Mouse (Mus musculus) forebrain, embryonic 10.5 days (tissue): Measurements from ENCODE around the gene Rab1a. TPM values are rescaled to one million over a fixed set of nuclear protein-coding genes. Genes with fewer than 3 reads are reported as not detected.

Experiments used
- DNase-seq: peaks from one replicate; pipeline ENCODE4 v3.0.0-alpha.2; 2017; ENCODE audit warnings: low spot score; ENCODE audit errors: extremely low spot score
- H3K27ac ChIP-seq: fragments of 300-500 bp; sonication (generic); 2 replicates; pipeline ENCODE4 v1.5.1; 2016; ENCODE audit warnings: mild to moderate bottlenecking
- H3K27me3 ChIP-seq: fragments of 300-500 bp; sonication (generic); 2 replicates; pipeline ENCODE4 v1.6.1; 2016; ENCODE audit warnings: mild to moderate bottlenecking; ENCODE audit not compliant: poor library complexity, severe bottlenecking
- H3K36me3 ChIP-seq: fragments of 300-500 bp; sonication (generic); replicated peaks from 2 replicates; pipeline ENCODE4 v1.6.1; 2016; ENCODE audit warnings: mild to moderate bottlenecking, moderate library complexity
- H3K4me1 ChIP-seq: fragments of 300-500 bp; sonication (generic); 2 replicates; pipeline ENCODE4 v1.6.1; 2016
- H3K4me3 ChIP-seq: fragments of 300-500 bp; sonication (generic); 2 replicates; pipeline ENCODE4 v1.5.1; 2016; ENCODE audit warnings: mild to moderate bottlenecking, moderate library complexity
- H3K9me3 ChIP-seq: fragments of 300-500 bp; sonication (generic); 2 replicates; pipeline ENCODE4 v1.6.1; 2016; ENCODE audit warnings: mild to moderate bottlenecking, moderate library complexity
- WGBS: fragments of 180-500 bp; shearing (Covaris S2); methylation state at CpG from one replicate; pipeline ENCODE4 v1.1.7; 2016; 5-methylcytosine and 5-hydroxymethylcytosine counted together
- polyA plus RNA-seq: library from polyadenylated mRNA; unstranded; fragments of >200 nt; fragmentation: Nextera tagmentation; extraction: Ambion mirVana; gene quantifications from 2 replicates; pipeline ENCODE4 v1.2.1, GENCODE M21; 2016

Rab1a gene
- polyA plus RNA-seq, 1 experiment from 2014 or later: 200 TPM

DNA sequence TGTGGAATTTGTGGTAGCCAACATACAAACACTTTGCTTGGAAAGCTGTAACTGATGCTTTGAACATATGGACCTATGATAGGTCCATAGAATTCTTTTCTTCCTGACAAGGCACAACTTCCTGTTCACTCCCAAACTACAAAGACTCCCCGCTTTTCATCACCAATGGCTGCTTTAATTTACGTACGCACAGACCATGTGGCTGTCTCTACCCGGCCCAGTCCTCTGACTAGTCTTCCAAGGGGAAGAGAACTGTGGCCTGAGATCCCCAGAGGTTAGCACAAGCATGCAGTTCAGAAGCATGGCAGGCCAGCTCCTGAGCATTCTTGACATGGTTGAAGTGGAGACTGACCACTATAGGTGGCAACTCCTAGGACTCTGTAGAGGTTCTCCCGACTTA is 27.4 kb downstream of the Rab1a start:
- 93% methylated on average over 5 of the region's 5 CpGs for WGBS
- no peak for DNase-seq
- peaks cover 12% of the 10 kb centered on the region for H3K4me1 ChIP-seq
- no peaks in the 10 kb centered on the region for H3K9me3 ChIP-seq
- no peak overlapping the region for H3K4me3 ChIP-seq
- no peaks in the 10 kb centered on the region for H3K27me3 ChIP-seq
- peaks cover 96% of the 10 kb centered on the region for H3K36me3 ChIP-seq
- H3K27ac ChIP-seq: no peak overlapping the region

DNA sequence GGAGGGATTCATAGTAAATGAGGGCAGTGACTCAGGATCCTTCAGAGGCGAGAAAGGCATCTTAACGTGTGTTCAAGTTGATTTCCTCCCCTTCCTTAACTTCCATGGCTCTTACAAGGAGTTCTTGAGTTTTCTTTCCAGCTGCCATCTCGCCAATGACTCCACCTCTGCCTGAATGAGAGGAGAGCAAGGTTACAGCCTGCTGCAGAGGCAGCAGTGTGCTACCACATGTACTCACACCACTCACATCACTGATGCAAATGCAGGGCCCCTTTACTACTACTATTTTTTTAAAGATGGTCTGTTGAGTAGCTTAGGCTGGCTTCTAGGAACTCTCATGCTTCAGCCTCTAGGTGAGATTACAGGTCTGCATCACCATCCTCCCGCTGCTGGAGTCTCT is 28.1 kb downstream of the Rab1a start:
- H3K27me3 ChIP-seq: no peaks in the 10 kb centered on the region
- 84% methylated on average over 4 of the region's 4 CpGs for WGBS
- H3K36me3 ChIP-seq: peaks cover 96% of the 10 kb centered on the region
- no peaks in the 10 kb centered on the region for H3K9me3 ChIP-seq
- H3K4me3 ChIP-seq: no peak overlapping the region
- no peak for DNase-seq
- peaks cover 12% of the 10 kb centered on the region for H3K4me1 ChIP-seq
- no peak overlapping the region for H3K27ac ChIP-seq

DNA sequence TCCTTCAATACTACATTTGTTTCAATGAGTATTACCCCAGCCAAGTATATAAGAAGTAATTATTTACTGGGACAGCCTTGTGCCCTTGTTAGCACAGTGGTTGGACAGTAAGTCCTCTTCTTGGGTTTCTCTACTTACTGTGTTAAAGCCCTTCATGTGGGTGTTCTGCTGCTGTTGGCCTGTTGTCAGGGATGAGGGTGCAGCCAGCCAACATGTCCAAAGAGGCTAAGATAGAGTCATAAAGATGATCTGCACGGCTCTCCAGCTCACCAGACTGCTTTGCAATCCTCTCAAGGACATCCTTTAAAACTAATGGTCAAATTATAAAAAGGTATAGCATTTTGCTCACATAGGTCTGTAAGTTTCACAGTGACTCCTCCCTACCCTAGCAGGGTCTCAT is 29.1 kb downstream of the Rab1a start:
- Histone ChIP-seq H3K36me3 (peaks cover 96% of the 10 kb centered on the region), H3K4me3 (no peak overlapping the region), H3K27ac (no peak overlapping the region), H3K4me1 (peaks cover 12% of the 10 kb centered on the region), H3K9me3 (no peaks in the 10 kb centered on the region), H3K27me3 (no peaks in the 10 kb centered on the region)
- no peak for DNase-seq
- 91% methylated on average over 1 of the region's 1 CpGs for WGBS

DNA sequence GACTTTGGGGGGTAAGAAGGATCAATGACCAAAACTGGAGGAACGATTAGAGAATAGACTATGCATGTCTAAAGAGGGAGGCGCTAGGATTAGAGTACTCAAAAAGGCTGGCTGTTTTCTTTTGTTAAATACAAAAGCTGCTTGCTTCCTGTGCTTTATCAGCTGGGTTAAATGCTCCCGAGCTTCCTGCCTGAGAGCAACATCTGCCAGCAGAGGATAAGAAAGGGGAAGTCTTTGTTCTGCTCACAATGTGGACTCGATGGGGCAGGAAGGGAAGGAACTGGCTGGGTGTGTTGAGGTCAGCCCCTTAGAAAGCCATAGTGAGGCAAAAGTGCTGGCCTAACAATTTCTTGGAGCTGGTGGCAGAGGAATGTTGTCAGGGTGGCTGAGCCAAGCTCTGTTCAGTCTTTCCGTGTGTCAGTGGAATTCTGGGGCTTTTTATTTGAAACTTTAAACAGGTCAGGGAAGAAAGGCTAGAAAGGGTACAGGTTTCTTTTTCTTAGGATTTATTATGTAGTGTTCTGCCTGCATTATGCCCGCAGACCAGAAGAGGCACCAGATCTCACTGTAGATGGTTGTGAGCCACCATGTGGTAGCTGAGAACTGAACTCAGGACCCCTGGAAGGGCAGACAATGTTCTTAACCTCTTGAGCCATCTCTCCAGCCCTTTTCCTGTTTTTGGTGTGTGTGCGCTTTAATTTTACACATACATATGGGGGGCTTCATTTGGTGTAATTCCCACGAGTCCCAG is 30.1 kb downstream of the Rab1a start:
- peaks cover 96% of the 10 kb centered on the region for H3K36me3 ChIP-seq
- peaks cover 12% of the 10 kb centered on the region for H3K4me1 ChIP-seq
- peak overlapping the region; percentile 59 for H3K27ac ChIP-seq
- no peaks in the 10 kb centered on the region for H3K9me3 ChIP-seq
- no peaks in the 10 kb centered on the region for H3K27me3 ChIP-seq
- H3K4me3 ChIP-seq: no peak overlapping the region
- DNase-seq: peak; percentile 43
- 37% methylated on average over 8 of the region's 8 CpGs for WGBS

DNA sequence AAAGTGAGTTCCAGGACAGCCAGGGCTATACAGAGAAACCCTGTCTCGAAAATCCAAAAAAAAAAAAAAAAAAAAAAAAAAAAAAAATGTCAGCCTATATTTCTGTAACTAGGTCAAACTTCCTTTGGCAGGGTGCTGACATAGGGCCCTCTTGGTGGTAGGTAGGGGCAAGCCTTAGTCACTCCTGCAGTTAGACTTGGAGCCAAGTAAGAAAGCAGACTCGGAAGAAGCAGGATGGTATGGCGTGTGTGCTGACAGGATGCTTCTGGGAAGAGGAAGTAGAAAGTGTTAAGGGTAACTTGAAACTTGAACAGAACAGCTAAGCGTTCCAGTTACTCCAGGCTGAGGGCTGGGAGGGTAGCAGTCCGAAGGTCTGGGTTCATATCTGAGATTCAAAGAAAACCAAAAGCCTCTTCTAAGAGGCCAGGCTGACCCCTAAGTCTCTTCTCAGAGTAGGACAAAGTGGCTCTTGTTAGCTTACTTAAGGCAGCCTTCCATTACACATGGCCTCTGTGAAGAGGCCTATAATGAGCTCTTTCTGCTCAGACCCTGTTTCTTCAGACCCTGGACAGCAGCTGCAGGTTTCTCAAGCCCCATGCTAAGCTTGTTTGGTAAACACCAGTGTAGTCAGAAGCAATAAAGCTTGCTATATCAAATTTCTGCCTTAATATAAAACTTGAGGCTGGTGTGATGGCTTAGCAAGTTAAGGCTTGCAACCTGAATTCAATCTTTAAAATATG is 31.0 kb downstream of the Rab1a start:
- WGBS: 77% methylated on average over 5 of the region's 5 CpGs
- Histone ChIP-seq H3K27me3 (no peaks in the 10 kb centered on the region), H3K4me3 (no peak overlapping the region), H3K27ac (no peak overlapping the region), H3K4me1 (peaks cover 12% of the 10 kb centered on the region), H3K36me3 (peaks cover 99% of the 10 kb centered on the region), H3K9me3 (no peaks in the 10 kb centered on the region)
- DNase-seq: no peak

DNA sequence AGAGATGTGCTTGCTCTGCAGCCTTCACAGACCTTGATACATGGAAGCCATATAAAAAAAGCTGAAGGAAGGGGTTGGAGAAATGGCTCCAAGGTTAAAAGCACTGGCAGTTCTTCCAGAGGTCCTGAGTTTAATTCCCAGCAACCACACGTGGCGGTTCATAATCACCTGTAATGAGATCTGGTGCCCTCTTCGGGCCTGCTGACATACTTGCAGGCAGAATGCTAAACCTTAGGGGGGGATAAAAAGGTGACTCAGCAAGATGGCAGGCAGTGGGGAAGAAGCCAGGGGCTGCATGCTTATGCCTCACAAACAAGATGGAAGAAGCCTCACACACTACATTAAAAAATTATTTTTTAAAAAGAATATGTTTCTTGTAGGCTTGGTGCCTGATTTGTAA is 33.0 kb downstream of the Rab1a start:
- 78% methylated on average over 3 of the region's 3 CpGs for WGBS
- Histone ChIP-seq H3K4me1 (peaks cover 12% of the 10 kb centered on the region), H3K4me3 (no peak overlapping the region), H3K27me3 (no peaks in the 10 kb centered on the region), H3K27ac (no peak overlapping the region), H3K9me3 (no peaks in the 10 kb centered on the region), H3K36me3 (peaks cover 97% of the 10 kb centered on the region)
- DNase-seq: no peak

DNA sequence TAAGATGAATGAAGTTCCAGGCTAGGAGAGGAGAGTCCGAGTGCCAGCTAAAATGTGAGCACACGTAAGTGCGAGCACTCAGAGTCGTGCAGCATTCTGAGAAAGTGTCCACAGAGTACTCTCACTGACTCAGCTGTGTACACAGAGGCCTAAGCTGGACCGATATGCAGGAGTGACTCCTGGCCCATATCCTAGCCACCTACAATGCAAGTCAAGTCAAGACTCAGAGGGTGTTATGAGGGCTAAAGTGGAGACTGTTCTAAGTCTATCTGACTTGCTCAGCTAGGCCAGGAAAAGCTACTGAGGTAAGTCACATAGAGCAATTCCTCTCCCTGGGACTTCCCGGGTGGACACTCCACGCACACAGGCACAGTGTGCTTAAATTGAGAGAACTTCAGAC is 35.8 kb downstream of the Rab1a start:
- no peaks in the 10 kb centered on the region for H3K27me3 ChIP-seq
- no peak overlapping the region for H3K27ac ChIP-seq
- no peak for DNase-seq
- WGBS: 94% methylated on average over 7 of the region's 7 CpGs
- H3K9me3 ChIP-seq: no peaks in the 10 kb centered on the region
- no peak overlapping the region for H3K4me3 ChIP-seq
- peaks cover 98% of the 10 kb centered on the region for H3K36me3 ChIP-seq
- H3K4me1 ChIP-seq: 0 out of 2 replicates have a peak, but pooled peaks cover 4% of the 10 kb centered on the region

DNA sequence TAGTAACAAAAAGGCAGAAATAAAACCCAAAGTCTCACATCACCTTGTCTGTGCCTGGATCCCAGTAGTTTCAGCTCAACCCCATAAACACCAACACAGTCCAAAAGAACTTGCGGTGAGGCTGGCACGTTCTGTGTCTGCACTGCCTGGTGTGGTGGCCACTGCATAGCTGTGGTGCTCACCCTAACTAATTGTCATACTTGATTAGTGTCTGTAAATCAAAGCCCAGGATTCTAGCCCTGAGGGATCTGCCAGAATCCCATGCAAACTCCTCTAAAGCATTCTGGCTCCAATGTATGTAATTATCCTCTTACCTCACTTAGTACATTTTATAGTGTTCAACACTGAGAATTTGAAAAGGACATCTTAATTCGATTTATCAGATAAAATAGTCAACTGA is 36.7 kb downstream of the Rab1a start:
- Histone ChIP-seq H3K4me1 (peaks cover 8% of the 10 kb centered on the region), H3K4me3 (no peak overlapping the region), H3K36me3 (peaks cover 97% of the 10 kb centered on the region), H3K9me3 (no peaks in the 10 kb centered on the region), H3K27ac (no peak overlapping the region), H3K27me3 (no peaks in the 10 kb centered on the region)
- DNase-seq: no peak
- 91% methylated on average over 3 of the region's 3 CpGs for WGBS

DNA sequence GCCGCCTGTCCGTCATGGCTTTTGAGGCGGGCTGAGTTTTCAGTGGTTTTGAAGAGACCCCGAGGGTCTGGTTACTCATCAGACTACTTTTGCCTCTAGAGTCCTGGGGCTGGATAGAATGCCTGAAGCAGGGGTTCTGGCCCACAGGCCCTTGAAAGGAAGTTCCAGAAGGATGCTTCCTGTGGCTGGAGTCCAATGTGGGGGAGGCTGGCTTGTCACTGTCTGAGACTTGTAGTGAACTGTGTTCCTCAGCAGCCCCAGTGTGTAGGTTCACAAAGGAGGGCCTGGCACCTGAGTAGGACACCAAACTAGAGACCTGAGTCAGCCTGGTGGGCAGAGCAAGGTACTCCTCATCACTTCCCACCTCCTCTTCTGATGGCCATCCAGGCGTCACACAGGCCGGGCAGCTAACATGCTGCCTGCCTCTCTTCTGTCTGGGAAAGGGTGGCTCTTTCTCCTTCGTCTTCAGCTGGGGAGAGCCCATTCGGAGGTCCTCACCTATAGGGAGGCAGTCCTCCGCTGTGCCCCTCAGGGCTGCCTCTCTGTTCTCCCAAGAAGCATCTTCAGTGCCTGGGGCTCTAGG is 38.1 kb downstream of the Rab1a start:
- H3K27me3 ChIP-seq: no peaks in the 10 kb centered on the region
- 96% methylated on average over 9 of the region's 9 CpGs for WGBS

DNA sequence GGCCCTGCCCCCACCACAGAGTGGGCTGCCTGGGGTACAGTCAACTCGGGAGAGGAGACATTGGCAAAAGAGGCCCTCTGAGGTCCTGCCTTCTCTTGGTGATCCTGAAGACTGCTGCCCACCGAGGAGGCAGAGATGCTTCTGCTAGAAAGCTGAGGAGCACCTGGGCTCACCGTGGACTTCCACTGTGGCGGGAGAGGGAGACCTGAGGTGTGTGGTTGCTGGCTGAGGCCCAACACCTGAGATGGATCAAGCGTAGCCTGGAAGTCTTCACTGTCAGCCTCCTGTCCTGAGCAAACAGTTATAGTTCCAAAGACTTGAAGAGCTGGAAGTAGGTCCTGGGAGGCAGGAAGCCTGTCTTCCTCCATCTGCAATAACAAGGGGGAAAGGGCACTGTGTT is 39.1 kb downstream of the Rab1a start:
- no peak for DNase-seq
- H3K36me3 ChIP-seq: peaks cover 90% of the 10 kb centered on the region

More for the DNA sequence above, 38.1 kb downstream of the Rab1a start:
- Histone ChIP-seq H3K27ac (no peak overlapping the region), H3K4me1 (peaks cover 22% of the 10 kb centered on the region), H3K9me3 (no peaks in the 10 kb centered on the region), H3K4me3 (no peak overlapping the region), H3K36me3 (peaks cover 91% of the 10 kb centered on the region)
- DNase-seq: no peak

DNA sequence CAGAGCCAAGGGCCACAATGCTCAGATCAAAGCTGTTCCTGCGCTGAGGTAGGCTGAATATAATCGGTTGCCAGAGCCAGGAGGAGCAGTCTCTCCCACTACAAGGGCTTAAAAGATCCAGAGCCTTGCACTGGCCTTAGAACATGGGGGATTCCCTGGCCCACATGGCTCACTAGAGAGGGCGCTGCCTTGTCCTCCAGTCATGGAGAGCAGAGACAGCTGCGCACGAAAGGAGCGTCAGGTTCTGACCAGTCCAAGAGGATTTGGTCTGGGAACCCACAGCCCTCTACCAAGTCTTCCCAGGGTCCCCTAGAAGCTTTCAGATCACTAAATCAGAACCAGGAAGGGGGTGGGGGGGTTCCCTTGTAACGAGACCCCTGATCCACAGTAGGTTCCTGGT is 40.1 kb downstream of the Rab1a start:
- Histone ChIP-seq H3K27ac (no peak overlapping the region), H3K36me3 (peaks cover 89% of the 10 kb centered on the region), H3K9me3 (no peaks in the 10 kb centered on the region), H3K27me3 (no peaks in the 10 kb centered on the region), H3K4me1 (peaks cover 29% of the 10 kb centered on the region), H3K4me3 (no peak overlapping the region)
- no peak for DNase-seq
- WGBS: 93% methylated on average over 7 of the region's 7 CpGs

More for the DNA sequence above, 39.1 kb downstream of the Rab1a start:
- Histone ChIP-seq H3K4me3 (no peak overlapping the region), H3K27ac (no peak overlapping the region), H3K4me1 (peaks cover 26% of the 10 kb centered on the region), H3K9me3 (no peaks in the 10 kb centered on the region), H3K27me3 (no peaks in the 10 kb centered on the region)
- 88% methylated on average over 5 of the region's 5 CpGs for whole genome bisulfite sequencing

DNA sequence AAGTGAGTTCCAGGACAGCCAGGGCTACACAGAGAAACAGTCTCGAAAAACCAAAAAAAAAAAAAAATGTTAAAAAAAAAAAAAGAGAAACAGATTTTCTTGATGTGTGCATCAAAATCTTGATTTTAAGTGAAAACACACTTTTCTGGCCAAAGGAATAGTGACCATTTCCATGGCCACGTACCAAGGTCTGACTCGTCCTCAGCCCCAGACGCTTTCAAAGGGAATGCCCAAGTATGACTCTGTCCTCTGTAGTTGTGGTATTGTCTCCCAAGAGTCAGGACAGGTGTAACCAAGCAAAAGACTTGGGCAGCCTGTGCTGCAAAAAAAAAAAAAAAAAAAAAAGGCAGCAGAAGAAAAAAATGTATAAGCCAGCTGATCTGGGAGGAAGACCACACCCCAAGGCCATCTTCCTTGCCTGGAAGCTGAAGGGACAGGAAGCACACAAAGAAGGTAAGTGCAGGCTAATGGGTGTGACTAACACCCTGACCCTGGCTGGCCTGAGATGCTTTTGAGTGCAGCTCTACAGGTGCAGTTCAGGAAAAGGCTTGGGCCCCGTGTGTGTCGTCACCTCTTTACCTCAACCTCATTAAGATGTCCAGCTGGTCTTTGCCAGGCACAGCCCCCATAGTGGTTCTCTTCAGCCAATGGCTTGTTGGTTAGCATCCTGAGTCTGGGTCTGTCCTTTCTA is 41.3 kb downstream of the Rab1a start:
- Histone ChIP-seq H3K4me3 (no peak overlapping the region), H3K36me3 (peaks cover 85% of the 10 kb centered on the region), H3K4me1 (peaks cover 41% of the 10 kb centered on the region), H3K9me3 (no peaks in the 10 kb centered on the region), H3K27me3 (no peaks in the 10 kb centered on the region), H3K27ac (0 out of 2 replicates have a peak overlapping the region, but pooled peaks have one; percentile 59)
- DNase-seq: no peak
- 84% methylated on average over 6 of the region's 6 CpGs for WGBS
